Mouse (Mus musculus) adrenal gland, postnatal 25 days (tissue): ENCODE results near the gene Elmo2. TPM values are rescaled to one million over a fixed set of nuclear protein-coding genes. Genes with fewer than 3 reads are reported as not detected.

Source experiments
- DNase-seq: peaks from one replicate; pipeline ENCODE4 v3.0.0; 2021; ENCODE audit warnings: mixed read lengths
- total RNA-seq: library from RNA; stranded (reverse); gene quantifications from 2 replicates; pipeline ENCODE4 v1.2.3, GENCODE M21; 2021

Gene Elmo2
- total RNA-seq, 1 experiment from 2014 or later: 27.9 TPM

DNA sequence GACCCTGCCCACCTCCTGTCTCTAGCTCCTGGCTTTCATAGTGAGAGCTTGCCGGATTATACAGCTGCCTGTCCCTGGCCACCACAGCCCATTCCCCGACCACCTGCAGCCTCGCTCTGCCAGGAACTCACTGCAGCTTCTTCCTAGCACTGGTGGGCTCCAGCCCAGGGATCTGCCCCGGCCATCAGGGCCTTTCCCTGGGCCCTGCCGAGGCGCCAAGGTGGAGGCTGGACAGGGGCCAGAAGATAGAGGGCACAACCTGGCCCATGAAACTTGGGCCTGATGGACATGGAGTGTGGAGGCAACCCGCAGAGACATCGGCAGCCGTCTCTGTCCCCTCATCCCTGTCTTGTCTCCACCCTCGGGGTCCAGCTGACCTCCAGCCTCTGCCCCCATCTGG, 70.1 kb downstream of the Elmo2 start:
- no peak for DNase-seq

DNA sequence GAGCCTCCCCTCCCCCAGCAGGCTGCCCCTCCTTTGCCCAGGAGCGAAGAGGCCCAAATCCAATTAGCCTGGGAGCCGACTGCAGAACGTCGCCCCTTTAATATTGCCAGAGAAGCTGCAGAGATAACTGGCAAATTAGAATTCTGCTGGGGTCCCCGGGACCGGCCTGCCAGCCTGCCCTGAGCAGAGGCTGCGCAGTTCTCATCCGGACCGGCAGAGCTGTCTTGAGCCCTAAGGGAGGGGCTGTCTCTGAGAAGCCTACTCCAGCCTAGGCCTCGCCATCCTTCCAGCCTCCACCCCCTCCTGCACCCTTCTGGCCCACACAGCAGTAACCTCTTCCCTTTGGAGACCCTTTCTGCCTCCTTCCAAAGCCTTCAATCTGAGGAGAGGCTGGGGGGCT, 72.4 kb downstream of the Elmo2 start:
- no peak for DNase-seq

DNA sequence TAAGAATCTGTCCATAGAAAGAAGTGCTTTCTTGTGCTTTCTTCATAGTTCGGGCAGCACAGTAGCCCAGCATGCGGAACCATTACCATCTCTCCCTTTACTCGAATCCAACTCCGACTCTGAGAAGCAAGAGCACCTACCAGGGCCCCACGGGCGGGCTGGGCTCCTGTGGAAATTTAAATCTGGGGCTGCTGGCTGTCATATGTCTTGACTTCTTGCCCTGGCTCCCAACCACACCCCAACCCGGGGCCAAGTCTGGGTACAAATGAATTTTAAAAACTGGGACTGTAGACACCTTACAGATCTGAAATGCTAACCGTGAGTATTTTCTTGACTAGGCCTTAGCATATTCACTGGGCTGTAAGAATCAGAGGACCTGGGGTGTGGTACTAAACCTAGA, 73.0 kb downstream of the Elmo2 start:
- no peak for DNase-seq

DNA sequence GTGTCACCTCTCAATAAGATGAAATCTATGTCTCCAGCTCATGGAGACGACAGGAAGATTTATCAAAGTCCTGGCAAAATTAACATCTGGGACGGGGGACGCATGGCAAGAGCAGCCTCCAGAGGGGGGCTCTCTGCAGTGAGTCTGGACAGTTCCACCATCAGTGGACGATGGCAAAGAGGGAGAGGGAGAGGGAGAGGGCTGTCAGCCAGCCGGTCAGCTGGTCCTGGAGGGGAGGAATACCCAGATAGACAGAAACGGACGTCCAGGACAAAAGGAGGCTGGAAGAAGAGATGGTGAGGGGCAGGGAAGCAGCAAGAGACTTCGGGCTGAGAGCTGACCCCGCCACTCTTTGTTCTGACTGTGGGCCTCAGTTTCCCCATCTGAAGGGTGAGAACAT, 73.5 kb downstream of the Elmo2 start:
- DNase-seq: no peak

DNA sequence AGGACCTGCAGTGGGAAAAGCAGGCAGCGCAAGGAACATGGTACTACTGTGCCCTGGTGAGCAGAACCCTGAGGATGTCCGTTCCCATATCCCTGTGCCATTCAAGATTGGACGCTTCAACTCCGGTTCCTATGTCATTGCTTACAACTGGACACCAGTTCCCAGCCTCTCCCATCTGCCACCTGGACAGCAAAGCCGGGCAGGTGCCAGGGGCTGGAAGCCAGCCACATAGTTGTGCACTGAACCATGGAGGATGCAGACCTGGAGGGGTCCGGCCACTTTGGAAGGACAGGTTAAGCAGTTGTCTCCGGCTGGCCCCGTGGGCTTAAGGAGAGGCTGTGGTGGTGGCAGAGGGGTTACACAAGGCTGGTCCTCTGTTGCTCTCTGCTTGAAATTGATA, 73.9 kb downstream of the Elmo2 start:
- DNase-seq: no peak

DNA sequence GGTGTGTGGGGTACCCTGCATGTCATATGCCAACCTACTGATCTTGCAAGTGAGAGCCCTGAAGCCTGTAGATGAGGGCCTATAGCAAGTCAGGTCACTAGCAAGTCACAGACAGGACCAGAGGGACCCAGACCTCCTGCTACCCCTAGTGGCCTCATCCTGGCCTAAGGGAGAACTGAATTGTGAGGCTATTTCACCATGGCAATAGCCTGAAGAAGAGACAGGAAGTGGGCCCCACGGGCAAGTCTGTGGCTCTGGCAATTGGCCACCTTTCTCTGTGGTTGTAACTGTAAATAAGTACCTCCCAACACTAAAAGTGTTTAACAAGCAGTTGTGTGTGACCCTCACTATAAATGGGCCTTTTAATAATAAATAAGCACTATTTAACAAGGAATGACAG, 75.4 kb downstream of the Elmo2 start:
- DNase-seq: no peak

DNA sequence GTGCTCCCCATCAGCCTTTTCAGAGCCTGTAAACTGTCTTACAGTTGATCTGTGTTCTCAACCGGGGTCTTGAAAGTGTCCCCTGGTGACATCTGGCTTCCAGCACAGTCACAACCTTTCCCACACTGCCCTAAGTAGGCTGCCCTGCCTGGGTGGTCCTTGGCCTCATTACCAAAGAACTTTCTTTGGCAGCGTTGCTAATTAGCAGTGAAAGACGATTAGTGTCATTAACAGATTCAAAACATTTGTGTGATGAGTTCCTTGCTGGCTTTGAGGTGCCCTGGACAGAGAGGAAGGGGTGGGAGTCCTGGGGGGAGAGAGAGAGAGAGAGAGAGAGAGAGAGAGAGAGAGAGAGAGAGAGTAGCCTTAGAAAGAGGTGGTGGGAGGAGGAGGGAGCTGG, 77.3 kb downstream of the Elmo2 start:
- no peak for DNase-seq

DNA sequence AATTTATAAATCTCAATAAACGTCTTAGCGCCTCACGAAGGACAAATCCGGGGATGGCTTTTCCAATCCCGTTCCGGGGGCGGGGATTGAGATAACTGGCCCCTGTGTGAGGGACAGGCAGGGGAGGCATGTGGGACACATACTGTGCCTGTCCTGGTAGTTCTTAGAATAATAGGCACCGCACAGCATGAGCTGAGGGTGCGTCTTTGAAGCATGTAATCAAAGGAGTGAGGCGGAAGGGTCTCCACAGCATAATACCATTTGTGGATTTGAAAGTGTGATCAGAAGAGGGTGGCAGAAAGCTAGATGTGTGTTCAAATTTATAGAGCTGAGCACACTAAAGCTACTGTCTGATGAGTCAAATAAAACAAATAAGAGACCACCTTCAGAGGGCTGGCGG, 79.9 kb downstream of the Elmo2 start:
- DNase-seq: no peak

DNA sequence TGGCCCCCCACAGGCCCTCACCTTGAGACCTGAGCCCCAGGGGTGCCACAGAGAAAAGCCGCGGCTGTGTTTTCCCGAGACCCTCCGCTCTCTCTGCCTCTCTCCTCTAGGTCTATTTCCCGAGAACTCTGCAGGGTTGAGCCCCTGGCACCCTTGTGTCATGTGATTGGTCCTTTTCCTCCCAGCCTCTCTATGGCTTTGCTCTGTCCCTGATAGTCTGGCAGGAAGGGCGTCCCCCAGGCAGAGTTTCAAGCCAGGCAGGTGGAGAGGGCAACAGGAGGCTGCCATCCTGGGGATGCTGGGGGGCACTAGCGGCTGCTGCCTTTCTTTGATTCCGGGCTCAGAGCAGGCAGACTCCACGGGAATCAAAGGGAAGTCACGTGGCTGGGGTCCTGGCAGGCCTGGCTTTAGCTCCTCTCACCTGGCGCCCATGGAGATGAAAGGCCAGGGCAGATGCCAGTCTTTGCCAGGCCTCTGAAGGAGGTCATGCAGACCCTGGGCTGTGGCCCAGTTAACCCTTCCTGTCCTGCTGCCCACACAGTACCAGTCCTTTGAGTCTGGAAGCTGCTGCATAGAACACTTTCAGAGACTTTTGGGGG, 83.1 kb downstream of the Elmo2 start:
- DNase-seq: no peak

DNA sequence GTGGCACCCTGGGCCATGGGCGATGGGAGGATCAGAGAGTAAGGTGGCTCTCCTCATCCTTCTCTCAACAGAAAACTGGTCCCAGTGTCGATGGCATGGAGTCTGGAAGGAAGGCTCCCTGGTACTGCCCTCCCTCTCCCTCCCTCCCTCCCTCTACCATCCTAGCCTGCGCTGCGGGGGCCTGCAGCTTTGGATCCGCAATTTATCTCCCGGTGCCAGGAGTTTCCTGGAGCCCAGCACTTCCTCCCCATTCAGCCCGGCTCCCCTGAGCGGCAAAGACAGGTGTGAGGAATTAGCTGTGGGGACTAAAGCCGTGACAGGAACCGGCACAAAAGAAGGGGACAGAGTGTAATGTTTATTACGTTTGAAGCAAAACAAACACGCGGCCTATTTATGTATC, 83.7 kb downstream of the Elmo2 start:
- no peak for DNase-seq

DNA sequence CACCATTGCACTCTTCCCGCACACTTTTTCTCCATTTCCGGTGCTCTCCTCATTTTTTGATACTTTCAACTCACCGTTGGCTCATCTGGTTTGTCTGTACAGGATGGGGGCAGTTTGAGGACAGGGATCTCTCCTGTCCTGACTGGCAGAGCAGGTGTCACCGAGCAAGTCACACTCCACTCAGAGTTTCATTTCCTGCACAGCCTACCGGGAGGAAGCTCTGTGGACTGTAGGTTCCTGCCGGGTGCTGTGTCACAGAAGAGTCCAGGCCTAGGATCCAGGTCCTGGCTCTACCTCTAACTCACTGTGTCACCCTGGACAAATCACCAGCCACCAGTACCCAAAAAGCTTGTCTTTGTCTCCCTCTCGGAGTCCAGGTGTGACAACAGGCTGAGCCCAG, 84.5 kb downstream of the Elmo2 start:
- no peak for DNase-seq

DNA sequence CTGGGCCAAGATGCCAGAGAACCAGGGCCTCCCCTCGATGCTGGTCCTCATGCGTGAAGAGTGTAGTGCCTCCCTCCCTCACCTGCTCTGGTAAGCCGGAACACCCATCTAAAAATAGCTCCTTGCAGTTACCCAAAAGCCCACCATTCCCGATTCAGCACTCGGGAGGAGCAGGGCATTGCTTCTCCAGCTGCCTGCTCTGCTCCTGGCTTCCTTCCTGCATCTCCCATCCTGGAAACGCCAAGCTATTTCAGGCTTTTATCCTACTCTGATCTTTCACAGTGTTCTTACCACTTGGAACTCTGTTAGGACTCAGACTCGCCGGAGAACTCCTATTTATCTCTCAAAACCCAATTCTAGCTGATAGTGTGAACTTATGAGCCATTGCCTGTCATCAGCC, 85.9 kb downstream of the Elmo2 start:
- DNase-seq: no peak

DNA sequence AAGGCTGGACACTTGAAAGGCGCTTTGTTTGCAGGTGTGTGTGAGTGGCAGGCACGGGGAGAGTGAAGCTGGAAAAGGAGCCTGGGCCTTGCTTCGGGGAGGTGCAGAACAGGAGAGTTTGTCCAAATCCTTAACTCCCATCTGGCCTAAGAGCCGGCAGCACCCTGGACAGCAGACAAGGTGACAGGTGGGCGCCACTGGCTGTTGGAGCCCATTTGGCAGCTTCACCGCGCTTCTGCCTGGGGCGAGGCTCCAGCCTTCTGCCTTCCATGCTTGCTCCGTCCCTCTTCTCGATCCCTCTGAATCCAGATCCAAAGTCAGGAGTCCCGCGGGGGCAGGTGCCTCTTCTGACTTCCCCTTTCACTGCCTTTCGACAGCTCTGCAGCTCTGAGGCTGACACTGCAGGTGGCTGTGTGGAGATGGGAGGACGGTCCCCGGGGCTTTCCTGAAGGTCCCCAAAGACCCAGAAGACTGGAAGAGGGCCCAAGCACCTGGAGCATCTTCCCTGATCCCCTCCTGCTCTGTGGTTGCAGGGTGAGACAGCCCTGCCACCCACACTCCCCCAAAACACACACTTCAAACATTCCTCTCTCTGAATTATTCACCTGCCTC, 86.6 kb downstream of the Elmo2 start:
- DNase-seq: no peak

DNA sequence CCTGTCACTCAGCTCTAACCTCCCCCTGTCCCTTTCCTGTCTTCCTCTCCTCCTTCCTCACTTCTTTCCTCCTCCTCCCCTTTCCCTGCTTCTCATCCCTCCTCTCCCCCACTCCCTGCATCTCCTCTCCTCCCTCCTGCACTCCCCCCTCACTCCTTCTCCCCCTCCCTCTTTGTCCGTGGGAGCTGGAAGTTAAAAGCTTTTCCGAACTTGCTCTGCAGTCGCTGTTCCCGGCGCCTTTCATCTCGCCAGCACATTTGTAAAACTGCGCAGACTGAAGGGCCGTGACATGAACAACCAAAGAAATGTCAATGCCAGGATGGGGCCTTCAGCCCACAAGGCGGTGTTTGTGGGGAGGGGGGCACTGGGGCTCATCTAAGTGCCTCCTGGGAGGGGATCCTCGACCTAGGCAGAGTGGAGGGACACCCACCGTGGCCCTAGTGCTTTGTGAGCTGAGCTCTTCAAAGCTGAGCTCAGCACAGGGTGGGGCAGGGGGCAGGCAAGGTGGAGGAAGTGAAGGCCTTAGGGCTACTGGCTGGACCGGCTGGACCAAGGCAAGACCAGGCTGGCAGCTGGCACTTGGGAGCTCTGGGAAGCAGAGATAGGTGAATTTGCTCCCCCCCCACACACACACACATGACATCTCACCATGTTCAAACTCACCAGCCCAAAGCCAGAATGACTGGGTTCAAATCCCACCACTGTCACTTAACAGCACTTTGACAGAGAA, 87.7 kb downstream of the Elmo2 start:
- no peak for DNase-seq

Other genes with a start within 250 kb of the Elmo2 start
- not detected in 2 replicates for gene 1700025C18Rik, start 235.7 kb downstream of the Elmo2 start, total RNA-seq
- gene Cdh22, start 91.6 kb downstream of the Elmo2 start, total RNA-seq: 0.57 and 1.2 TPM in 2 replicates
- 53.0 and 62.2 TPM in 2 replicates for gene Slc35c2, start 38.6 kb downstream of the Elmo2 start, total RNA-seq
- gene Zfp663, start 42.2 kb upstream of the Elmo2 start, total RNA-seq: not detected in 2 replicates
- gene Zfp334, start 61.8 kb upstream of the Elmo2 start, total RNA-seq: 5.3 and 6.3 TPM in 2 replicates
- 0.15 TPM in 1 of 2 replicates, not detected in the other for gene Ocstamp, start 73.9 kb upstream of the Elmo2 start, total RNA-seq
- gene Slc13a3, start 146.8 kb upstream of the Elmo2 start, total RNA-seq: 0.58 and 1.5 TPM in 2 replicates
- 15.4 and 16.1 TPM in 2 replicates for gene Trp53rka, start 166.8 kb upstream of the Elmo2 start, total RNA-seq
- gene Slc2a10, start 177.3 kb upstream of the Elmo2 start, total RNA-seq: 0.43 and 0.82 TPM in 2 replicates